Mouse (Mus musculus) C2C12 (cell line): Measurements from ENCODE around the gene Zbtb24.

Experiments
- CEBPB ChIP-seq: IDR thresholded peaks from one replicate; pipeline ENCODE4 v1.6.1; 2011; ENCODE audit warnings: low read depth, mild to moderate bottlenecking, control low read depth, moderate library complexity
- CTCF ChIP-seq: IDR thresholded peaks from one replicate; pipeline ENCODE4 v1.5.1; 2011; ENCODE audit not compliant: control insufficient read depth, insufficient read depth, insufficient read length
- FOSL1 ChIP-seq: IDR thresholded peaks from one replicate; pipeline ENCODE4 v1.8.0; 2011; ENCODE audit warnings: mild to moderate bottlenecking, low read length; ENCODE audit not compliant: poor library complexity, insufficient read depth, severe bottlenecking
- MYOD1 ChIP-seq: IDR thresholded peaks from one replicate; pipeline ENCODE4 v1.6.1; 2011; ENCODE audit warnings: low read depth; ENCODE audit not compliant: control insufficient read depth, insufficient read length
- MYOG ChIP-seq: IDR thresholded peaks from one replicate; pipeline ENCODE4 v1.6.1; 2011; ENCODE audit not compliant: control insufficient read depth, insufficient read length; ENCODE audit errors: extremely low read depth
- USF1 ChIP-seq: IDR thresholded peaks from one replicate; pipeline ENCODE4 v1.6.1; 2011; ENCODE audit warnings: low read depth, mild to moderate bottlenecking, control low read depth, moderate library complexity

- TF ChIP-seq CTCF (no peak), MYOD1 (no peak), CEBPB (no peak), USF1 (no peak), MYOG (no peak), FOSL1 (no peak)
Measured at GRCm38 (mm10) chr10:41479961-41480360, 29.8 kb downstream of the Zbtb24 start.
